Mouse (Mus musculus): ENCODE data around the gene Cytip.
A peak's percentile ranks its signal among the peaks of the same experiment; 100 is the strongest.

Gene Cytip

GRCm38 (mm10) chr2:58195346-58195745 lies at the start of gene Cytip:
Cytip (minus strand) TSS chr2:58195532.
- DNase-seq (ENCODE audit: low read depth, low spot score) = no peak

- DNase-seq (ENCODE audit: low read depth, low spot score) = no peak
Measured at GRCm38 (mm10) chr2:58240639-58241038, 45.3 kb upstream of the Cytip start.

- DNase-seq (ENCODE audit: low read depth, low spot score) = no peak
Measured at GRCm38 (mm10) chr2:58237487-58237886, 42.2 kb upstream of the Cytip start.

GRCm38 (mm10) chr2:58199442-58199841 lies 4.1 kb upstream of the Cytip start:
- DNase-seq (ENCODE audit: low read depth, low spot score) = peak; percentile 30

- no peak for DNase-seq (ENCODE audit: low read depth, low spot score)
Measured at GRCm38 (mm10) chr2:58196880-58197279, 1.5 kb upstream of the Cytip start.

- DNase-seq (ENCODE audit: low read depth, low spot score) = no peak
Measured at GRCm38 (mm10) chr2:58194422-58195115, 763 bp downstream of the Cytip start.

GRCm38 (mm10) chr2:58192160-58192559 lies 3.2 kb downstream of the Cytip start:
- DNase-seq (ENCODE audit: low read depth, low spot score) = no peak

GRCm38 (mm10) chr2:58189501-58189900 lies 5.8 kb downstream of the Cytip start:
- DNase-seq (ENCODE audit: low read depth, low spot score) = no peak

- DNase-seq (ENCODE audit: low read depth, low spot score) = no peak
Measured at GRCm38 (mm10) chr2:58188903-58189302, 6.4 kb downstream of the Cytip start.

- DNase-seq (ENCODE audit: low read depth, low spot score) = no peak
Measured at GRCm38 (mm10) chr2:58187310-58188051, 7.9 kb downstream of the Cytip start.

- DNase-seq (ENCODE audit: low read depth, low spot score) = no peak
Measured at GRCm38 (mm10) chr2:58184197-58184596, 11.1 kb downstream of the Cytip start.

- DNase-seq (ENCODE audit: low read depth, low spot score) = no peak
Measured at GRCm38 (mm10) chr2:58183658-58184057, 11.7 kb downstream of the Cytip start.

GRCm38 (mm10) chr2:58180776-58181175 lies 14.6 kb downstream of the Cytip start:
- DNase-seq (ENCODE audit: low read depth, low spot score) = no peak

GRCm38 (mm10) chr2:58179056-58179455 lies 16.3 kb downstream of the Cytip start:
- no peak for DNase-seq (ENCODE audit: low read depth, low spot score)

GRCm38 (mm10) chr2:58175392-58176291 lies 19.7 kb downstream of the Cytip start:
- DNase-seq (ENCODE audit: low read depth, low spot score) = no peak

- DNase-seq (ENCODE audit: low read depth, low spot score) = no peak
Measured at GRCm38 (mm10) chr2:58174476-58175286, 20.7 kb downstream of the Cytip start.

GRCm38 (mm10) chr2:58172963-58173362 lies 22.4 kb downstream of the Cytip start:
- DNase-seq (ENCODE audit: low read depth, low spot score) = no peak

- DNase-seq (ENCODE audit: low read depth, low spot score) = no peak
Measured at GRCm38 (mm10) chr2:58169173-58169572, 26.2 kb downstream of the Cytip start.

GRCm38 (mm10) chr2:58167654-58168053 lies 27.7 kb downstream of the Cytip start:
- DNase-seq (ENCODE audit: low read depth, low spot score) = no peak

- DNase-seq (ENCODE audit: low read depth, low spot score) = no peak
Measured at GRCm38 (mm10) chr2:58166764-58167163, 28.6 kb downstream of the Cytip start.
